27 mouse cellular contexts compared by ENCODE assay signal in genomic region chr8:110482275-110482674, GRCm38 (mm10).
A peak's percentile ranks its signal among the peaks of the same experiment; 100 is the strongest.
DNase-seq lines count a peak whose midpoint lies in the region; ATAC-seq lines count a peak whose summit lies in the region.
"Had no signal": no experiment of that assay in that cellular context is flagged by ENCODE, and none has a peak within 500 bp of the region (broad histone marks: within the 10 kb centered on the region; RNA-seq: fewer than 3 reads in every experiment).

No protein-coding gene starts in this region.

- no peak overlapping the region for H3K4me2 ChIP-seq in forebrain, embryonic 13.5 days
- no peak overlapping the region for H3K4me2 ChIP-seq in midbrain, embryonic 11.5 days
- no peak overlapping the region for H3K4me2 ChIP-seq in midbrain, embryonic 15.5 days
- H3K4me2 ChIP-seq: embryonic facial prominence, embryonic 12.5 days; heart, embryonic 15.5 days; limb, embryonic 13.5 days; liver, embryonic 15.5 days; stomach, embryonic 15.5 days had no signal

- peak overlapping the region; percentile 44; the same call in 1 of the 2 replicates for H3K27ac ChIP-seq in forebrain, embryonic 10.5 days
- no peak overlapping the region for H3K27ac ChIP-seq in forebrain, embryonic 13.5 days
- H3K27ac ChIP-seq in midbrain, embryonic 11.5 days (ENCODE audit: low read depth, low read length) = no peak overlapping the region
- H3K27ac ChIP-seq in midbrain, embryonic 15.5 days = no peak overlapping the region
- H3K27ac ChIP-seq: embryonic facial prominence, embryonic 12.5 days; heart, embryonic 15.5 days; kidney, postnatal 0 days; layer of hippocampus, adult 2 months; limb, embryonic 13.5 days; liver, embryonic 15.5 days; stomach, embryonic 15.5 days had no signal

- no peak overlapping the region for H3K9ac ChIP-seq in forebrain, embryonic 13.5 days
- H3K9ac ChIP-seq in midbrain, embryonic 11.5 days (ENCODE audit: low read length) = no peak overlapping the region
- no peak overlapping the region for H3K9ac ChIP-seq in midbrain, embryonic 15.5 days
- H3K9ac ChIP-seq: embryonic facial prominence, embryonic 12.5 days; heart, embryonic 15.5 days; limb, embryonic 13.5 days; liver, embryonic 15.5 days; stomach, embryonic 15.5 days had no signal

- peaks cover 30% of the 10 kb centered on the region for H3K4me1 ChIP-seq in forebrain, embryonic 10.5 days
- peaks cover 13% of the 10 kb centered on the region for H3K4me1 ChIP-seq in forebrain, embryonic 13.5 days
- 0 out of 2 replicates have a peak, but pooled peaks cover 3% of the 10 kb centered on the region for H3K4me1 ChIP-seq in midbrain, embryonic 11.5 days (ENCODE audit: control insufficient read depth, insufficient read depth, low read length)
- peaks cover 3% of the 10 kb centered on the region; the same call in 1 of the 2 replicates for H3K4me1 ChIP-seq in midbrain, embryonic 15.5 days
- H3K4me1 ChIP-seq: heart, embryonic 15.5 days; liver, embryonic 15.5 days; megakaryocyte, embryonic 14.5 days; stomach, embryonic 15.5 days had no signal

- no peak for DNase-seq in forebrain, embryonic 10.5 days (ENCODE audit: extremely low spot score, low spot score)
- DNase-seq in midbrain, embryonic 11.5 days (ENCODE audit: low spot score, missing footprints) = no peak
- peak; percentile 27 for DNase-seq in forelimb bud, embryonic 11.5 days (ENCODE audit: low read depth, low spot score)
- no peak for DNase-seq in layer of hippocampus, adult 18-20 months (ENCODE audit: low spot score in 2 of 2)
- no peak for DNase-seq in spleen, postnatal 36 days (ENCODE audit: low spot score in 2 of 2)
- no peak for DNase-seq in adrenal gland, postnatal 10 days
- DNase-seq: cerebellum, adult 11 months; cerebellum, postnatal 14 days; gastrocnemius, postnatal 10 days; heart, adult 18-20 months; lung, postnatal 14 days; spleen, adult 18-20 months; thymus, adult 2 months had no signal

- no peaks in the 10 kb centered on the region for H3K9me3 ChIP-seq in forebrain, embryonic 10.5 days
- no peaks in the 10 kb centered on the region for H3K9me3 ChIP-seq in forebrain, embryonic 13.5 days (replicated peaks)
- no peaks in the 10 kb centered on the region for H3K9me3 ChIP-seq in midbrain, embryonic 11.5 days (ENCODE audit: control insufficient read depth, low read length)
- no peaks in the 10 kb centered on the region for H3K9me3 ChIP-seq in midbrain, embryonic 15.5 days
- H3K9me3 ChIP-seq: embryonic facial prominence, embryonic 12.5 days; heart, embryonic 15.5 days; limb, embryonic 13.5 days; liver, embryonic 15.5 days; stomach, embryonic 15.5 days had no signal

- H3K27me3 ChIP-seq in forebrain, embryonic 10.5 days (ENCODE audit: poor library complexity, severe bottlenecking) = peaks cover 5% of the 10 kb centered on the region; the same call in 1 of the 2 replicates
- no peaks in the 10 kb centered on the region for H3K27me3 ChIP-seq in forebrain, embryonic 13.5 days
- H3K27me3 ChIP-seq in midbrain, embryonic 11.5 days (ENCODE audit: control insufficient read depth, insufficient read depth, low read length) = no peaks in the 10 kb centered on the region
- H3K27me3 ChIP-seq in midbrain, embryonic 15.5 days (replicated peaks) = no peaks in the 10 kb centered on the region
- H3K27me3 ChIP-seq: embryonic facial prominence, embryonic 12.5 days; heart, embryonic 15.5 days; limb, embryonic 13.5 days; liver, embryonic 15.5 days; stomach, embryonic 15.5 days had no signal

- 9% methylated on average over 3 of the region's 3 CpGs for WGBS in forebrain, embryonic 10.5 days
- 3% methylated on average over 3 of the region's 3 CpGs for WGBS in forebrain, embryonic 13.5 days
- 10% methylated on average over 3 of the region's 3 CpGs for WGBS in midbrain, embryonic 11.5 days
- 12% methylated on average over 3 of the region's 3 CpGs for WGBS in midbrain, embryonic 15.5 days

- H3K36me3 ChIP-seq in forebrain, embryonic 10.5 days (replicated peaks) = no peaks in the 10 kb centered on the region
- no peaks in the 10 kb centered on the region for H3K36me3 ChIP-seq in forebrain, embryonic 13.5 days (ENCODE audit: poor library complexity, severe bottlenecking)
- no peaks in the 10 kb centered on the region for H3K36me3 ChIP-seq in midbrain, embryonic 11.5 days (ENCODE audit: control insufficient read depth, insufficient read depth, low read length)
- H3K36me3 ChIP-seq in midbrain, embryonic 15.5 days (replicated peaks) = no peaks in the 10 kb centered on the region
- H3K36me3 ChIP-seq: embryonic facial prominence, embryonic 12.5 days; G1E; heart, embryonic 15.5 days; limb, embryonic 13.5 days; liver, embryonic 15.5 days; stomach, embryonic 15.5 days had no signal

- H3K4me3 ChIP-seq in forebrain, embryonic 10.5 days = no peak overlapping the region
- no peak overlapping the region for H3K4me3 ChIP-seq in forebrain, embryonic 13.5 days
- no peak overlapping the region for H3K4me3 ChIP-seq in midbrain, embryonic 11.5 days (ENCODE audit: low read depth, low read length)
- H3K4me3 ChIP-seq in midbrain, embryonic 15.5 days = no peak overlapping the region
- H3K4me3 ChIP-seq: embryonic facial prominence, embryonic 12.5 days; heart, embryonic 15.5 days; layer of hippocampus, adult 2 months; limb, embryonic 13.5 days; liver, embryonic 15.5 days; megakaryocyte, embryonic 14.5 days; myocyte; stomach, embryonic 15.5 days had no signal

- ATAC-seq in forebrain, embryonic 13.5 days = no peak
- 0 out of 2 replicates have a peak, but pooled peaks have one; percentile 27 for ATAC-seq in midbrain, embryonic 11.5 days (ENCODE audit: low FRiP score)
- no peak for ATAC-seq in midbrain, embryonic 15.5 days (replicated peaks)
- ATAC-seq: CD4-positive, CD25-positive, alpha-beta regulatory T cell, adult 4 months; intestine, postnatal 0 days had no signal
